Mouse (Mus musculus) small intestine, adult 2 months (tissue): ENCODE results near the gene Vps72.

Experiments used
- CTCF ChIP-seq: fragments of 200-500 bp; IDR thresholded peaks from 2 replicates; pipeline ENCODE4 v1.5.1; 2012; ENCODE audit warnings: low read depth, mild to moderate bottlenecking, control low read depth, inconsistent platforms, low read length, moderate library complexity, mixed read lengths; ENCODE audit not compliant: insufficient replicate concordance, insufficient read length; ENCODE audit errors: extremely low read depth
- POLR2A ChIP-seq: fragments of 200-500 bp; IDR thresholded peaks from 2 replicates; pipeline ENCODE4 v1.6.1; 2012; ENCODE audit warnings: low read depth, mild to moderate bottlenecking, control low read depth, inconsistent platforms, low read length, moderate library complexity

GRCm38 (mm10) chr3:95169996-95170395 is 59.2 kb downstream of the Vps72 start:
- TF ChIP-seq CTCF (no peak), POLR2A (no peak)
